Mouse (Mus musculus): ENCODE results near the gene Oog3.

The Oog3 gene

DNA sequence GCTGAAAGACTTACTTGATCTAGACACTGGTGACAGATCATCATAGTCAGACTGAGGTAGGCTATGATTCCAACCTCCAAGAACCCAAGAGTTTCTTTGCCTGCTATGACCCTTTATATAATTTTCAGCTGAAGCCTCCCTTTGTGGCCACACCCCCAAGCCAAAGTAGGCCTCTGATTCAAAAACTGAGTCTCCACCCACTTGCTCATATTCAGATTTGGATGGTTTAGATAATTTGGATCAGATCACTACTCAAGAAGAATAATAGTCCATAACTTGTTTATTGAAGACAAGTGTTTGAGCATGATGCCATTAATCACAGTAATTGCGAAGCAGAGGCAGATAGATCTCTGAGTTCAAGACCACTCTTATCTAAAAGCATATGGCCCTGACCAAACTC is at the start of gene Oog3:
Oog3 (minus strand) TSS at position 101 of the 400 bp plus-strand sequence.
- DNase-seq, result no peak

- no peak for DNase-seq
Observed at GRCm38 (mm10) chr4:144190419-144190818, 28.0 kb upstream of the Oog3 start, which contains the start of gene Oog2. Gene Oog2, plus strand, starts transcription at chr4:144190719.

Measured in thymus, postnatal 4 days (tissue).